Mouse (Mus musculus): ENCODE results near the gene Tomm40. TPM values are rescaled to one million over a fixed set of nuclear protein-coding genes. Genes with fewer than 3 reads are reported as not detected.

The Tomm40 gene
- polyA plus RNA-seq, 2 experiments: 101 to 124 TPM

DNA sequence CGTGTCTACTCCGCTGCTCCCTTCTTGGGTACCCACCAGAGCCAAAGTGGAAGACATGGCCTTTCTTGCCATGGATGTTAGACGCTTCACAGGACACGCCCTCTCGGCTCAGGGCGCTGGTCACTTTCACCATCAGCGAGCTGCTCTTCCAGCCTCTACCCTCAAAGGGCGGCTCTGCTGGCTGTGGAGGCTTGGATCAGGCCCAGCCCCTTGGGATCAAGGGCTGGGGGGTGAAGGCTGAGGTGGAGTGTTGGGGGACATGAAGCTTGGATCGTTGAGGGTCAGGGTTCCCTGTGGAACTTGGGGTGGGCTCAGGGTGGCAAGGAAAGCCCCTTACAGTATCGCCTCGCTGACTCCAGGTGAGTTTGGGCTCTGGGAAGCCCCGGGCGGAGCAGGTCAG is 43.4 kb upstream of the Tomm40 start:
- no peak overlapping the region for H3K4me3 ChIP-seq (replicated peaks; ENCODE audit: low read length)
- H3K4me2 ChIP-seq (replicated peaks; ENCODE audit: low read depth, low read length, severe bottlenecking): no peak overlapping the region
- ATAC-seq (ENCODE audit: low FRiP score, low read depth) (no peak), DNase-seq (ENCODE audit: low spot score) (no peak)
- no peaks in the 10 kb centered on the region for H3K4me1 ChIP-seq (ENCODE audit: control insufficient read depth, insufficient read depth, low read length)
- no peaks in the 10 kb centered on the region for H3K9me3 ChIP-seq (ENCODE audit: control insufficient read depth, low read length)
- 85% methylated on average over 13 of the region's 13 CpGs for WGBS
- TF ChIP-seq POLR2A (IDR thresholded peaks at IDR 0.05; ENCODE audit: borderline replicate concordance, extremely low read depth, insufficient read depth, insufficient read length): no peak
- H3K36me3 ChIP-seq (ENCODE audit: control insufficient read depth, insufficient read depth, low read length): peaks cover 20% of the 10 kb centered on the region
- H3K27ac ChIP-seq (replicated peaks; ENCODE audit: low read depth, low read length): no peak overlapping the region
- no peak overlapping the region for H3K9ac ChIP-seq (ENCODE audit: low read depth, low read length, severe bottlenecking)
- no peaks in the 10 kb centered on the region for H3K27me3 ChIP-seq (ENCODE audit: control insufficient read depth, insufficient read depth, low read length)

DNA sequence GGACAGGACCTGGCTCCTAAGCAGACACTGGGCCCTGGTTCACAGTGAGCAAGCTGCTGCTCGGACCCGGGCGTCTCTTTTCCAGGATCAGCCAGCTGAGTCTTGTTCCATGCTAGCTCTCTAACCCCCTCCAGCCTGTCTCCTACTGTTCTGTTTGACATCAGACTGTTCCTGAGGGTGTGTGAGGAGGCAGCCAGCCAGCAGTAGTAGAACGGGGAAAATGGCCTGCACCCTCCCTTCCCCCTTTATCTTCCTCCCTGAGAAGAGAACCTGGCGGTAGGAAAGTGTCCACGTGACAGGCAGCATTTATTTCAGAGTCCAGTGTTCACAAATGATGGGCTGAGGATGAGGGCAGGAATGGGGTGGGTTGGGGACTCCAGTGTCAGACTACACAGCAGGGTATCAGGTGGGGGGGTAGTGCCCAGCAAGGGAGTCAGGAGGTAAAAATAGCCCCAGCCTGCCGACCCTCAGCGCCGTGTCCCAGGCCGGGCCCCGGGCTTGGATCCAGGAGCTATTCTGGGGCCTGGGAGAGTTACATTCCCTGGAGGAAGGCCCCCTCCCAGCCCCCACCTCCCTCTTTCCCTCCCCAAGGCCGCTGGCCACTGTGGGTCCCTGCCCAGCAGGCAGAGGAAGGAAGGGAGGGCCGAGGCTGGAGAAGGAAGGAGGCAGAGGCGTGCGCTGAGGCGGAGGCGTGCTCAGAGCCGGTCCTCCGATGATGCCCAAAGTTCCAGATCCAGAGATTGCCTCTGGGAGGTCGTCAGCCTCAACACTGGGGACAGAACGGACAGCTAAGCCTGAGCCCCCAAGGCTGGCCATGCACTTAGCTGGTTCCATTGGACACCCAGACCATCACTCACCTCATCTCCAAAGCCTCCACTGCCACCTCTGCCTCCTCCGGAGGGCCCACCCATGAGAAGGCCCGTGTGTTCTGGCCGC is 40.9 kb upstream of the Tomm40 start:
- no peaks in the 10 kb centered on the region for H3K27me3 ChIP-seq (ENCODE audit: control insufficient read depth, insufficient read depth, low read length)
- DNase-seq (ENCODE audit: low spot score) (no peak), ATAC-seq (ENCODE audit: low FRiP score, low read depth) (no peak)
- H3K4me3 ChIP-seq (replicated peaks; ENCODE audit: low read length): no peak overlapping the region
- H3K9me3 ChIP-seq (ENCODE audit: control insufficient read depth, low read length): no peaks in the 10 kb centered on the region
- peaks cover 15% of the 10 kb centered on the region for H3K36me3 ChIP-seq (ENCODE audit: control insufficient read depth, insufficient read depth, low read length)
- WGBS: 81% methylated on average over 21 of the region's 24 CpGs
- H3K4me1 ChIP-seq (ENCODE audit: control insufficient read depth, insufficient read depth, low read length): no peaks in the 10 kb centered on the region
- H3K27ac ChIP-seq (replicated peaks; ENCODE audit: low read depth, low read length): no peak overlapping the region
- no peak for TF ChIP-seq POLR2A (IDR thresholded peaks at IDR 0.05; ENCODE audit: borderline replicate concordance, extremely low read depth, insufficient read depth, insufficient read length)
- H3K4me2 ChIP-seq (replicated peaks; ENCODE audit: low read depth, low read length, severe bottlenecking): no peak overlapping the region
- no peak overlapping the region for H3K9ac ChIP-seq (ENCODE audit: low read depth, low read length, severe bottlenecking)

DNA sequence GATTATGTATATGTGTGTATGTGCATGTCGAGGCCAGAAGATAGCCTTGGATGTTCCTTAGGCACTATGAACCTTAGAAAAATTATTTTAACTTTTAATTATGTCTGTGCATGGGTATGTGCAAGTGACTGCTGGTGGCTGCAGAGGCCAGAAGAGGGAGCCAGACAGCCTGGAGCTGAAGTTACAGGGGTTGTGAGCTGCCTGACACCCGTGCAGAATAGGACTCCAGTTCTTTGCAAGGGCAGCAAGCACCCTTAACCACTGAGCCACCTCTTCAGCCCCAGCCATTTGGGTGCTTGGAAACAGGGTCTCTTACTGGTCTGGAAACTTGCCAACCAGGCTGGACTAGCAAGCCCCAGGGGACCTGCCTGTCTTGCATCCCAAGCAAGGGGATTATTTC is 39.8 kb upstream of the Tomm40 start:
- no peak overlapping the region for H3K4me3 ChIP-seq (replicated peaks; ENCODE audit: low read length)
- no peak for DNase-seq (ENCODE audit: low spot score)
- H3K36me3 ChIP-seq (ENCODE audit: control insufficient read depth, insufficient read depth, low read length): peaks cover 15% of the 10 kb centered on the region
- ATAC-seq (ENCODE audit: low FRiP score, low read depth): no peak
- TF ChIP-seq POLR2A (IDR thresholded peaks at IDR 0.05; ENCODE audit: borderline replicate concordance, extremely low read depth, insufficient read depth, insufficient read length): no peak
- no peaks in the 10 kb centered on the region for H3K9me3 ChIP-seq (ENCODE audit: control insufficient read depth, low read length)
- no peaks in the 10 kb centered on the region for H3K27me3 ChIP-seq (ENCODE audit: control insufficient read depth, insufficient read depth, low read length)
- no peak overlapping the region for H3K4me2 ChIP-seq (replicated peaks; ENCODE audit: low read depth, low read length, severe bottlenecking)
- no peak overlapping the region for H3K9ac ChIP-seq (ENCODE audit: low read depth, low read length, severe bottlenecking)
- 83% methylated on average over 2 of the region's 2 CpGs for WGBS
- H3K4me1 ChIP-seq (ENCODE audit: control insufficient read depth, insufficient read depth, low read length): peaks cover 5% of the 10 kb centered on the region
- H3K27ac ChIP-seq (replicated peaks; ENCODE audit: low read depth, low read length): no peak overlapping the region

DNA sequence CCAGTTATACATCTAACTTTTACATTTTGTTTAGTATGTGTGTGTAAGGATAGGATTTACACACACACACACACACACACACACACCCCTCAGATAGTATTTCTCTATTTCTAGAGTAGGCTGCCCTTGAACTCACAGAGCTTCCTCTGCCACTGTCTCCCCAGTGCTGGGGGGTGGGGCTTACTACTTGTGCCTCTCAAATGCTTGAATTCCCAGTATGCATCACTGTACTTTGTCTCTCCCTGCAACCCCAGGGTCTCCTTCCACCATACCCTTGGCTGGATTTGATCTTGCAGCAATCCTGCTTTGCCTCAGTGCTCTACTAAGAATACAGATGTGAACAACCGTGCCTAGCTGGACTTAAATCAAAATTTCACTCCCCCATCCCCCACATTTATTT is 38.8 kb upstream of the Tomm40 start:
- H3K27me3 ChIP-seq (ENCODE audit: control insufficient read depth, insufficient read depth, low read length): no peaks in the 10 kb centered on the region
- no peak overlapping the region for H3K4me3 ChIP-seq (replicated peaks; ENCODE audit: low read length)
- no peak overlapping the region for H3K4me2 ChIP-seq (replicated peaks; ENCODE audit: low read depth, low read length, severe bottlenecking)
- ATAC-seq (ENCODE audit: low FRiP score, low read depth) (no peak), DNase-seq (ENCODE audit: low spot score) (no peak)
- TF ChIP-seq POLR2A (IDR thresholded peaks at IDR 0.05; ENCODE audit: borderline replicate concordance, extremely low read depth, insufficient read depth, insufficient read length): no peak
- H3K9me3 ChIP-seq (ENCODE audit: control insufficient read depth, low read length): no peaks in the 10 kb centered on the region
- H3K9ac ChIP-seq (ENCODE audit: low read depth, low read length, severe bottlenecking): no peak overlapping the region
- H3K27ac ChIP-seq (replicated peaks; ENCODE audit: low read depth, low read length): no peak overlapping the region
- peaks cover 15% of the 10 kb centered on the region for H3K36me3 ChIP-seq (ENCODE audit: control insufficient read depth, insufficient read depth, low read length)
- peaks cover 5% of the 10 kb centered on the region for H3K4me1 ChIP-seq (ENCODE audit: control insufficient read depth, insufficient read depth, low read length)
- 80% methylated on average over 1 of the region's 1 CpGs for WGBS

DNA sequence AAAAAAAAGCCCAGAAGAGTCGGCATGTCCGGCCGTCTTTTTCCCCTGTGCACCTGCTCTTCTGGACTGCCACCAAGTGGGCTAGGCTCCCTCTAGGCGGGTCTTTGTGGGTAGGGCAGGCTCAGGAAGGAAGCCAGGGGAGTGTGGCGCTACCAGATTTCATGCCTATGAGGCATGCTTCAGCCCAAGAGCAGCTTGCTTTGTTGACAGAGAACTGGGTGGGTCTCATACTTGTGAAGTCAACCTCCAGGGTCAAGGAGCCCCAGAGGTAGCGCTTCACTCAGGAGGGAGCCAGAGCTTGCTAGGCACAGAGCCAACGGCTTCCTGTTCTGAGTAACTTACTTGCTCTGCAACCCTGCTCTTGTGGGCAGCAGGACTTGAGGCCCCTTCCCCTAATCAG is 38.3 kb upstream of the Tomm40 start:
- no peak overlapping the region for H3K4me3 ChIP-seq (replicated peaks; ENCODE audit: low read length)
- no peak overlapping the region for H3K27ac ChIP-seq (replicated peaks; ENCODE audit: low read depth, low read length)
- no peaks in the 10 kb centered on the region for H3K27me3 ChIP-seq (ENCODE audit: control insufficient read depth, insufficient read depth, low read length)
- 74% methylated on average over 7 of the region's 7 CpGs for WGBS
- H3K9me3 ChIP-seq (ENCODE audit: control insufficient read depth, low read length): no peaks in the 10 kb centered on the region
- no peak overlapping the region for H3K9ac ChIP-seq (ENCODE audit: low read depth, low read length, severe bottlenecking)
- ATAC-seq (ENCODE audit: low FRiP score, low read depth): no peak
- TF ChIP-seq POLR2A (IDR thresholded peaks at IDR 0.05; ENCODE audit: borderline replicate concordance, extremely low read depth, insufficient read depth, insufficient read length): no peak
- peaks cover 13% of the 10 kb centered on the region for H3K36me3 ChIP-seq (ENCODE audit: control insufficient read depth, insufficient read depth, low read length)
- DNase-seq (ENCODE audit: low spot score): no peak
- H3K4me2 ChIP-seq (replicated peaks; ENCODE audit: low read depth, low read length, severe bottlenecking): no peak overlapping the region
- peaks cover 5% of the 10 kb centered on the region for H3K4me1 ChIP-seq (ENCODE audit: control insufficient read depth, insufficient read depth, low read length)
